Mouse (Mus musculus): ENCODE data around the gene Ccr10. TPM values are rescaled to one million over a fixed set of nuclear protein-coding genes. Genes with fewer than 3 reads are reported as not detected.

The Ccr10 gene
- total and polyA plus RNA-seq, 3 experiments: 0.14 TPM; not detected in 2

- Histone ChIP-seq H3K4me3 (no peak overlapping the region), H3K4me1 (ENCODE audit: control insufficient read depth, insufficient read depth, low read length) (peaks cover 7% of the 10 kb centered on the region), H3K36me3 (ENCODE audit: control insufficient read depth, insufficient read depth, low read length) (no peaks in the 10 kb centered on the region; the same call in 1 of the 2 replicates), H3K27me3 (ENCODE audit: control insufficient read depth, insufficient read depth, low read length) (no peaks in the 10 kb centered on the region), H3K9ac (ENCODE audit: low read depth, low read length) (no peak overlapping the region), H3K79me2 (replicated peaks; ENCODE audit: control insufficient read depth, insufficient read depth, low read length) (no peaks in the 10 kb centered on the region), H3K27ac (peak overlapping the region; percentile 12; the same call in 1 of the 2 replicates)
- no peak for DNase-seq
- 30% methylated on average over 1 of the region's 1 CpGs for WGBS
- TF ChIP-seq CTCF (IDR thresholded peaks at IDR 0.05) (no peak), POLR2A (IDR thresholded peaks at IDR 0.05; ENCODE audit: insufficient read depth, low read depth, low read length) (no peak), EP300 (IDR thresholded peaks at IDR 0.05; ENCODE audit: insufficient read depth, low read depth, low read length) (no peak)
- intact Hi-C loops (cut with DNase I): no loop called here
Observed at GRCm38 (mm10) chr11:101195101-101195500, 19.9 kb upstream of the Ccr10 start.

GRCm38 (mm10) chr11:101194643-101195042 is 19.4 kb upstream of the Ccr10 start:
- Histone ChIP-seq H3K27me3 (ENCODE audit: control insufficient read depth, insufficient read depth, low read length) (no peaks in the 10 kb centered on the region), H3K4me1 (ENCODE audit: control insufficient read depth, insufficient read depth, low read length) (peaks cover 7% of the 10 kb centered on the region), H3K9ac (ENCODE audit: low read depth, low read length) (no peak overlapping the region), H3K27ac (no peak overlapping the region), H3K36me3 (ENCODE audit: control insufficient read depth, insufficient read depth, low read length) (no peaks in the 10 kb centered on the region; the same call in 1 of the 2 replicates), H3K79me2 (replicated peaks; ENCODE audit: control insufficient read depth, insufficient read depth, low read length) (no peaks in the 10 kb centered on the region), H3K4me3 (no peak overlapping the region)
- WGBS: 53% methylated on average over 6 of the region's 6 CpGs
- TF ChIP-seq POLR2A (IDR thresholded peaks at IDR 0.05; ENCODE audit: insufficient read depth, low read depth, low read length) (no peak), EP300 (IDR thresholded peaks at IDR 0.05; ENCODE audit: insufficient read depth, low read depth, low read length) (no peak), CTCF (IDR thresholded peaks at IDR 0.05) (no peak)
- no peak for DNase-seq
- intact Hi-C loops (cut with DNase I): no loop called here

GRCm38 (mm10) chr11:101194137-101194536 is 18.9 kb upstream of the Ccr10 start:
- TF ChIP-seq EP300 (IDR thresholded peaks at IDR 0.05; ENCODE audit: insufficient read depth, low read depth, low read length) (no peak), POLR2A (IDR thresholded peaks at IDR 0.05; ENCODE audit: insufficient read depth, low read depth, low read length) (no peak), CTCF (IDR thresholded peaks at IDR 0.05) (no peak)
- no peaks in the 10 kb centered on the region for H3K79me2 ChIP-seq (replicated peaks; ENCODE audit: control insufficient read depth, insufficient read depth, low read length)
- H3K4me3 ChIP-seq: no peak overlapping the region
- intact Hi-C loops (cut with DNase I): no loop called here
- H3K4me1 ChIP-seq (ENCODE audit: control insufficient read depth, insufficient read depth, low read length): peaks cover 7% of the 10 kb centered on the region
- WGBS: 24% methylated on average over 5 of the region's 5 CpGs
- no peak for DNase-seq
- no peak overlapping the region for H3K27ac ChIP-seq
- no peak overlapping the region for H3K9ac ChIP-seq (ENCODE audit: low read depth, low read length)
- no peaks in the 10 kb centered on the region; the same call in 1 of the 2 replicates for H3K36me3 ChIP-seq (ENCODE audit: control insufficient read depth, insufficient read depth, low read length)
- no peaks in the 10 kb centered on the region for H3K27me3 ChIP-seq (ENCODE audit: control insufficient read depth, insufficient read depth, low read length)

GRCm38 (mm10) chr11:101193076-101193475 is 17.8 kb upstream of the Ccr10 start:
- Histone ChIP-seq H3K36me3 (ENCODE audit: control insufficient read depth, insufficient read depth, low read length) (no peaks in the 10 kb centered on the region; the same call in 1 of the 2 replicates), H3K27me3 (ENCODE audit: control insufficient read depth, insufficient read depth, low read length) (no peaks in the 10 kb centered on the region), H3K4me3 (no peak overlapping the region), H3K27ac (no peak overlapping the region), H3K4me1 (ENCODE audit: control insufficient read depth, insufficient read depth, low read length) (peaks cover 7% of the 10 kb centered on the region), H3K79me2 (replicated peaks; ENCODE audit: control insufficient read depth, insufficient read depth, low read length) (no peaks in the 10 kb centered on the region), H3K9ac (ENCODE audit: low read depth, low read length) (no peak overlapping the region)
- intact Hi-C loops (cut with DNase I): no loop called here
- TF ChIP-seq POLR2A (IDR thresholded peaks at IDR 0.05; ENCODE audit: insufficient read depth, low read depth, low read length) (no peak), EP300 (IDR thresholded peaks at IDR 0.05; ENCODE audit: insufficient read depth, low read depth, low read length) (no peak)
- no peak for DNase-seq
- 83% methylated on average over 7 of the region's 7 CpGs for WGBS

GRCm38 (mm10) chr11:101192646-101193045 is 17.4 kb upstream of the Ccr10 start:
- intact Hi-C loops (cut with DNase I): no loop called here
- 80% methylated on average over 6 of the region's 6 CpGs for WGBS
- no peaks in the 10 kb centered on the region for H3K79me2 ChIP-seq (replicated peaks; ENCODE audit: control insufficient read depth, insufficient read depth, low read length)
- H3K4me3 ChIP-seq: no peak overlapping the region
- H3K36me3 ChIP-seq (ENCODE audit: control insufficient read depth, insufficient read depth, low read length): no peaks in the 10 kb centered on the region; the same call in 1 of the 2 replicates
- no peaks in the 10 kb centered on the region for H3K27me3 ChIP-seq (ENCODE audit: control insufficient read depth, insufficient read depth, low read length)
- no peak for TF ChIP-seq EP300 (IDR thresholded peaks at IDR 0.05; ENCODE audit: insufficient read depth, low read depth, low read length)
- TF ChIP-seq CTCF (IDR thresholded peaks at IDR 0.05): no peak
- no peak for TF ChIP-seq POLR2A (IDR thresholded peaks at IDR 0.05; ENCODE audit: insufficient read depth, low read depth, low read length)
- peaks cover 7% of the 10 kb centered on the region for H3K4me1 ChIP-seq (ENCODE audit: control insufficient read depth, insufficient read depth, low read length)
- no peak for DNase-seq
- no peak overlapping the region for H3K27ac ChIP-seq
- H3K9ac ChIP-seq (ENCODE audit: low read depth, low read length): no peak overlapping the region

GRCm38 (mm10) chr11:101191919-101192470 is 16.8 kb upstream of the Ccr10 start:
- Histone ChIP-seq H3K27ac (no peak overlapping the region), H3K4me3 (no peak overlapping the region), H3K9ac (ENCODE audit: low read depth, low read length) (no peak overlapping the region), H3K4me1 (ENCODE audit: control insufficient read depth, insufficient read depth, low read length) (peaks cover 7% of the 10 kb centered on the region), H3K36me3 (ENCODE audit: control insufficient read depth, insufficient read depth, low read length) (no peaks in the 10 kb centered on the region; the same call in 1 of the 2 replicates), H3K79me2 (replicated peaks; ENCODE audit: control insufficient read depth, insufficient read depth, low read length) (no peaks in the 10 kb centered on the region), H3K27me3 (ENCODE audit: control insufficient read depth, insufficient read depth, low read length) (no peaks in the 10 kb centered on the region)
- intact Hi-C loops (cut with DNase I): no loop called here
- 82% methylated on average over 4 of the region's 4 CpGs for WGBS
- DNase-seq: no peak
- TF ChIP-seq EP300 (IDR thresholded peaks at IDR 0.05; ENCODE audit: insufficient read depth, low read depth, low read length): no peak
- TF ChIP-seq POLR2A (IDR thresholded peaks at IDR 0.05; ENCODE audit: insufficient read depth, low read depth, low read length): no peak
- TF ChIP-seq CTCF (IDR thresholded peaks at IDR 0.05): no peak

All from heart, adult 2 months (tissue).